Mouse (Mus musculus) liver, postnatal 0 days (tissue): ENCODE measurements around the gene Ano10. TPM values are rescaled to one million over a fixed set of nuclear protein-coding genes. Genes with fewer than 3 reads are reported as not detected.
A peak's percentile ranks its signal among the peaks of the same experiment; 100 is the strongest.

Experiments used
- ATAC-seq: fragments of 200-750 bp; cut with Nextera tagmentation; 2 replicates; pipeline ENCODE4 v1.8.0; 2017; ENCODE audit warnings: mild to moderate bottlenecking, moderate library complexity
- DNase-seq: peaks from one replicate; pipeline ENCODE4 v3.0.0-alpha.2; 2016
- H3K27ac ChIP-seq: fragments of 300-500 bp; sonication (generic); 2 replicates; pipeline ENCODE4 v1.5.1; 2014; ENCODE audit warnings: antibody characterized with exemption, moderate library complexity, mild to moderate bottlenecking, low read depth
- H3K27me3 ChIP-seq: fragments of 300-500 bp; sonication (generic); 2 replicates; pipeline ENCODE4 v1.6.1; 2014; ENCODE audit warnings: low read length, control low read depth, mixed read lengths; ENCODE audit not compliant: insufficient read depth
- H3K36me3 ChIP-seq: fragments of 300-500 bp; sonication (generic); replicated peaks from 2 replicates; pipeline ENCODE4 v1.6.1; 2014; ENCODE audit warnings: mild to moderate bottlenecking, control low read depth, low read length, moderate library complexity, mixed read lengths; ENCODE audit not compliant: insufficient read depth
- H3K4me1 ChIP-seq: fragments of 300-500 bp; sonication (generic); 2 replicates; pipeline ENCODE4 v1.6.1; 2014; ENCODE audit warnings: antibody characterized with exemption, mild to moderate bottlenecking, control low read depth; ENCODE audit not compliant: insufficient read depth
- H3K4me2 ChIP-seq: fragments of 300-500 bp; sonication (generic); 2 replicates; pipeline ENCODE4 v1.6.1; 2014; ENCODE audit warnings: low read depth, mild to moderate bottlenecking, low read length, moderate library complexity, mixed read lengths
- H3K4me3 ChIP-seq: fragments of 300-500 bp; sonication (generic); 2 replicates; pipeline ENCODE4 v1.5.1; 2014; ENCODE audit warnings: low read depth, low read length
- H3K9ac ChIP-seq: fragments of 300-500 bp; sonication (generic); replicated peaks from 2 replicates; pipeline ENCODE4 v1.6.1; 2014; ENCODE audit warnings: mild to moderate bottlenecking, moderate library complexity
- H3K9me3 ChIP-seq: fragments of 300-500 bp; sonication (generic); 2 replicates; pipeline ENCODE4 v1.6.1; 2016; ENCODE audit warnings: mild to moderate bottlenecking, control low read depth, low read length, mixed read lengths
- CTCF ChIP-seq: sonication (generic); IDR thresholded peaks from 2 replicates; pipeline ENCODE4 v1.5.1; 2016; ENCODE audit warnings: antibody characterized with exemption, low read depth
- EP300 ChIP-seq: IDR thresholded peaks from 2 replicates; pipeline ENCODE4 v1.6.1; 2016; ENCODE audit warnings: antibody characterized with exemption, low read depth, mild to moderate bottlenecking
- WGBS: fragments of 180-500 bp; shearing (Covaris S2); extraction: QIAGEN DNeasy Blood & Tissue Kit; methylation state at CpG from one replicate; pipeline ENCODE4 v1.1.7; 2014; ENCODE audit not compliant: insufficient replicate concordance; 5-methylcytosine and 5-hydroxymethylcytosine counted together
- polyA plus RNA-seq: library from polyadenylated mRNA; unstranded; fragments of >200 nt; fragmentation: Nextera tagmentation; extraction: Ambion mirVana; gene quantifications from 2 replicates; pipeline ENCODE4 v1.2.1, GENCODE M21; 2015

Ano10 gene
- polyA plus RNA-seq, 1 experiment from 2014 or later, result 13.7 TPM

DNA sequence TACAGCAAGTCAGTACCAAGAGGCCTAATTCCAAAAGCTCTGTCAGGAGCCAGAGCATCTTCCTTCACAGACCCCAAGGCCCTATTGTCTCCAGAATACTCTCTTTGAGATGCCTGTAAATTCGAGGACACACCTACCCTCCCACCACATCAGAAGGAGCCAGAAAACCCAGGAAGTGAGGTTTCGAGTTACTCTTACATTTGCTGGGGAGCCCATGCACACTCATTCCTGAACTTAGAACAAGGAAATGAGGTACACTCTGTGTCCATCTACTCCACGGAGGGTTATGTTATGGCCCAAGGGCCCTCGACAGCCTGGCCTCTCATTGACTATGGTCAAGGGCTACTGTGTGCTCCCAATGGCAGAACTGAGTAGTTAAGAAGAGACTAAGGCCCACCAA lies 22.4 kb downstream of the Ano10 start:
- H3K27me3 ChIP-seq, result no peaks in the 10 kb centered on the region
- ATAC-seq, result no peak
- H3K36me3 ChIP-seq, result peaks cover 9% of the 10 kb centered on the region; the same call in 1 of the 2 replicates
- no peak overlapping the region for H3K9ac ChIP-seq
- no peaks in the 10 kb centered on the region for H3K4me1 ChIP-seq
- no peak overlapping the region for H3K4me3 ChIP-seq
- WGBS, result 61% methylated on average over 4 of the region's 4 CpGs
- no peak overlapping the region for H3K27ac ChIP-seq
- H3K9me3 ChIP-seq, result no peaks in the 10 kb centered on the region
- no peak overlapping the region for H3K4me2 ChIP-seq
- TF ChIP-seq EP300 (no peak), CTCF (no peak)
- DNase-seq, result no peak

DNA sequence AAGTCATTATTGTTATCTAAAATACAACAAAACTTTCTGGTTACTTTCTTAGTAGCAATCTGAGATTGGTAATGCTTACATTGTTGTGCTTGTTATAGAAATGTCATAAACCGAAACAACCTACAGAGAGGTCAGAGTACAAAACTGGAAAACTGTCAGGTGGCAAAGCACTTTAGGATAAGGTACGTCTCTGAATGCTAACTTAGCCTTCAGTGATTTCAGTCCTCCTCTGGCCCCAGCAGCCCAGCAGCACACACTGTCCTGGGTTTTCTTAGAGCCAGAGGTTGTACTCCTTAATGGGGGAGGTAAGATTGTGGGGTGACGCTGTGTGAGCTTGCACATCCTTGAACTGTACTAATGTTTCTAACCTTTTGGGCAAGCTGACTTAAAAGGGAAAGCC lies 22.9 kb downstream of the Ano10 start:
- Histone ChIP-seq H3K27ac (no peak overlapping the region), H3K4me1 (no peaks in the 10 kb centered on the region), H3K27me3 (no peaks in the 10 kb centered on the region), H3K36me3 (peaks cover 12% of the 10 kb centered on the region), H3K4me2 (no peak overlapping the region), H3K9ac (no peak overlapping the region), H3K9me3 (no peaks in the 10 kb centered on the region), H3K4me3 (no peak overlapping the region)
- no peak for ATAC-seq
- TF ChIP-seq CTCF (no peak), EP300 (no peak)
- 74% methylated on average over 3 of the region's 3 CpGs for WGBS
- DNase-seq, result no peak

DNA sequence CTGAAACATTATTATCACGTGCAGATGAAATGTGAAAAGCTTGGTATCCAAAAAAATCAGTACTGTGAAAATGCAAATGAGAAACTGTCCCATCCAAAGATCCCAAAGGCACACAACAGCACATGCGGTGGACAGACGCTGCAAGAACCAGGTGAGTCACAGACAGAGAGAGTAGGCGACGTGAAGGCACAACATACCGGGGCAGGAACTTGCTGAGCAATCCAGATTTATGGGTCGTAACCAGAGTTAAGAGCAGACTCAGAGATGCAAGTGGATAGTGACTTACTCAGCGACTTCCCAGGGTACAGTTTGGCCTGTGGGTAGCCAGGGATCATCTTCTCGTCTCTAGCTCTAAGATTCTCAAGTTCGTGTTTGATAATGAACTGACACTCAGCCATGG lies 23.3 kb downstream of the Ano10 start:
- H3K27me3 ChIP-seq, result no peaks in the 10 kb centered on the region
- no peak overlapping the region for H3K4me2 ChIP-seq
- DNase-seq (no peak), ATAC-seq (no peak)
- no peak overlapping the region for H3K4me3 ChIP-seq
- 79% methylated on average over 10 of the region's 10 CpGs for WGBS
- no peak overlapping the region for H3K9ac ChIP-seq
- H3K9me3 ChIP-seq, result no peaks in the 10 kb centered on the region
- no peak for TF ChIP-seq CTCF
- TF ChIP-seq EP300, result no peak
- no peaks in the 10 kb centered on the region for H3K4me1 ChIP-seq
- no peak overlapping the region for H3K27ac ChIP-seq
- peaks cover 12% of the 10 kb centered on the region for H3K36me3 ChIP-seq

DNA sequence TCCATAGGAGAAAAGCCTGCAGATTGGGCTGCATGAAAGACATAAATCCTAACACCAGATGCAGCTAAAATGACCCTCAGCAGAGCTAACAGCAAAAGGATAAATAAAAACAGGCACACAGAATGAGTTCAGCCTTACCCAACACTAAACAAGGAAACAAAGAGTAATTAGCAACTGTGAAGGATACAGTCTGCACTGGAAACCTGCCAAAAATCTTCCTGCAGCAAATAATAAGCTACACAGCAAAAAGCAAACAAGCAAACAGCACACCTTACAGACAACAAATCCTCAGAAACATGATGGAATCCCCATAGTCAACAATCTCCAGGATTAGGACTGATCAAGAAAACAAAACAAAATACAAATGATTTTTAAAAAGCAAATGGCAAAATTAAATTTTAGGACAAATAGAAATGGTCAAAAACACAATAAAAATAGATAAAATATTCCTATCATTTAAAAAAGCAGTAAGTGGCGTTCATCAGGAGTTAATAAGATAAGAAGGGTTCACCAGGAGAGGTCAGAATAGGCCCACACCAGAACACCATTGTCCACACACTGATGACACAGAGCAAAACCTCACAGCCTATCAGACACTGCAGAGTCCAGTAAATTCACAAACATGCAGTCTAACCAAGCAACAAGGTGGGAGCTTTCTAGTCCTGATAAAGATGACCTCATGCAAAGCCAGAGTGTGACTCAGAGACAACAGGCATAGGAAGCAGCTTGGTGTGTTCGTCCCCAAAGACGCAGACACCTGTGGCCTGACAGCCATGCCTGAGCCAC lies 24.8 kb downstream of the Ano10 start:
- H3K4me1 ChIP-seq, result no peaks in the 10 kb centered on the region
- peak; percentile 28; the same call in 1 of the 2 replicates for TF ChIP-seq CTCF
- TF ChIP-seq EP300, result no peak
- H3K9me3 ChIP-seq, result no peaks in the 10 kb centered on the region
- no peak overlapping the region for H3K4me3 ChIP-seq
- WGBS, result 80% methylated on average over 3 of the region's 3 CpGs
- no peaks in the 10 kb centered on the region for H3K27me3 ChIP-seq
- ATAC-seq (peak; percentile 35; the same call in 1 of the 2 replicates), DNase-seq (no peak)
- no peak overlapping the region for H3K9ac ChIP-seq
- peaks cover 7% of the 10 kb centered on the region for H3K36me3 ChIP-seq
- no peak overlapping the region for H3K27ac ChIP-seq
- no peak overlapping the region for H3K4me2 ChIP-seq

DNA sequence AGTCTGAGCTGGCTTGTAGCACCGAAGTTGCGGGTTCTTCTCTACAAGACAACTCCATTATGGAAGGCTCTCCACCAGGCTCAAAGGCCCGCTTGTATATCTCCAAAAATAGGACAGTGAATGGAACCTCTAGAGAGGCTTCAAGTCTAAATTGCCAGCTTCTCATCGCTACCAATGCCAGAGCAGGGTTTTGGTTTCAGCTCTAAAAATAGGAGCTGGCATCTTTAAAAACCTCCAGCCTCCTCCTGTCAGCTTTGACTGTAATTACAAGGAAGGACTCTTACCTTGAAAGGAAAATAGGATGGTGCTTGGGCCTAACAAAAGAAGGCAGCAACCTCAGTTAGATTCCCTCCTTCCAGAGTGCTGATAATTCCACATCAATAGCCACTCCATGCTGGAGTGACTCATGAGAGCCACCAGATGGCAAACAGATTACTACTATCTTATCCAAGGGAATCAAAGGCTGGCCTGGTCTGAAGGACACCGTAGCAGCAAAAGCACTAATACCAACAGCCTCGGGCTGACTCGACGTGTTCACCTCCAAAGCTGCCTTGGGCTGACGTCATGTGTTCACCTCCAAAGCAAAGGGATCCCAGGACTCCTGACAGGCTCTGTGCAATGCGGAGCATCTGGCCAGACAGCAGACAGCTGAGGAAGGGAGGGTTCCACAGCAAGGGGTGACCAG lies 28.6 kb downstream of the Ano10 start:
- Histone ChIP-seq H3K27me3 (no peaks in the 10 kb centered on the region), H3K9me3 (no peaks in the 10 kb centered on the region), H3K4me2 (no peak overlapping the region), H3K4me1 (no peaks in the 10 kb centered on the region), H3K27ac (no peak overlapping the region), H3K36me3 (peaks cover 11% of the 10 kb centered on the region), H3K9ac (no peak overlapping the region), H3K4me3 (no peak overlapping the region)
- 80% methylated on average over 10 of the region's 10 CpGs for WGBS
- TF ChIP-seq CTCF (no peak), EP300 (no peak)
- no peak for ATAC-seq
- no peak for DNase-seq

DNA sequence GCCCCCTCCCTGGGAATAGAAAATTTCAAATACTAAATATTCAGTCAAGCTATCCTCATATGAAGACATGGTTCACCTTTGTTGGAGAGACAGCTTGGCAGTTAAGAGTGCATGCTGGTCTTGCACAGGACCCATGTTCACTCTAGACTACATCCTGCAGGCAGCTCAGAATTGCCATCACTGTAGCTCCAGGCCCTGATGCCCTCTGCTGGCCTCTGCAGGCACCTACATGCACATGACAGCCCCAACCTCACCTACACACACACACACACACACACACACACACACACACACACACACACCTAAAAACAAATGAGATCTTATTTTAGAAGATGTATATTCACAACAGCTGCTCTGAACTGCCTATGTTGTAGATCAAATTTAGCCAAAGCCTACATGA lies 31.1 kb downstream of the Ano10 start:
- Histone ChIP-seq H3K4me1 (no peaks in the 10 kb centered on the region), H3K27me3 (no peaks in the 10 kb centered on the region), H3K27ac (no peak overlapping the region), H3K9ac (no peak overlapping the region), H3K9me3 (no peaks in the 10 kb centered on the region), H3K4me2 (no peak overlapping the region), H3K4me3 (no peak overlapping the region), H3K36me3 (peaks cover 13% of the 10 kb centered on the region)
- no peak for ATAC-seq
- DNase-seq, result no peak
- peak; percentile 49 for TF ChIP-seq CTCF
- no peak for TF ChIP-seq EP300
